Mouse (Mus musculus) right cerebral cortex, postnatal 10 days (tissue): ENCODE measurements around the gene Tmem135.

ENCODE experiments used
- DNase-seq, 2 experiments: peaks; one replicate each; pipeline ENCODE4 v3.0.0; 2021; ENCODE audit warnings: low spot score in 2 of 2

The Tmem135 gene

DNA sequence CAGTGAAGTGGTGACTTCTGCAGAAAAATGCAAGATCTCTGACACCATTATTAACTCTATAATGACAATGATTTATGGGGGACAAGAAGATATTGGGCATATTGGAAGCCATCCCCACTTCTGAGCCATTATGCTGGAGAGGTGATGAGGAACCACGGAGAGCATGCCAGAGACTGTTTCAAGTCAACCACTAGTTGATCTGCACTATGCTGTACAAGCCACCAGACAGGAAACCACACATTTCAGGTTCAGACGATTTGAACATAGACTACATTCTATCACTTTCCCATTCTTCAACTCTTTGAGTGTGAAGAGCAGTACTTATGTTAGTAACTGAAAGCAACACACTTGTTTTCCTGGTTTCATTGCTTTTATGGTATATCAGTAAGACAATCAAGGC lies 297.6 kb downstream of the Tmem135 start:
- DNase-seq = no peak

DNA sequence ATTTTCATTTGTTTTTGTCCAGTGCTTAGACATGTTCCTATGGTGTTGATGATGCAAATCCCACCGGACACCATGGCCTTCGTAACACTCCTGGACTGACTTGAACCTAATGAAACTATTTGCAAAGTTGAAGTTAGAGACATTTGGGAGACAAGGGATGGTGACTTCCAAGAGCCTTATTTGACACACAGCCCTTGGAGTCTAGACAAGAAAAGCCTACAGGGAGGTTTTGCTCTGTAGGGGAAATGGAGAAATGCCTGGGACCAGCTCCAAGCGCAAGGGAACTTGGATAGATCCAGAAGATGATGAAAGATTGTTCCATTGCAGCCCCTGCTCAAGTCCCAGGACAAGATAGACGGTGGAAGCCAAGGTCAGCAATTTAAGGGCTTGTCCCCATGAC lies 304.3 kb downstream of the Tmem135 start:
- DNase-seq = no peak
